Mouse (Mus musculus): ENCODE measurements around the gene Mturn. TPM values are rescaled to one million over a fixed set of nuclear protein-coding genes. Genes with fewer than 3 reads are reported as not detected.

The Mturn gene
- total and polyA plus RNA-seq, 2 experiments from 2014 or later: 72.5 to 148 TPM

GRCm38 (mm10) chr6:54726309-54726708 lies 44.9 kb downstream of the Mturn start:
- Histone ChIP-seq H3K36me3 (ENCODE audit: insufficient read depth, low read length) (no peaks in the 10 kb centered on the region), H3K9me3 (ENCODE audit: low read length) (no peaks in the 10 kb centered on the region), H3K27ac (no peak overlapping the region), H3K27me3 (ENCODE audit: insufficient read depth, low read length) (no peaks in the 10 kb centered on the region), H3K9ac (replicated peaks; ENCODE audit: low read length) (no peak overlapping the region), H3K4me1 (ENCODE audit: insufficient read depth, low read length) (no peaks in the 10 kb centered on the region), H3K4me3 (ENCODE audit: low read length) (no peak overlapping the region), H3K4me2 (ENCODE audit: low read depth, low read length) (no peak overlapping the region)
- ATAC-seq: no peak
- TF ChIP-seq CTCF (IDR thresholded peaks at IDR 0.05; ENCODE audit: low read depth): no peak
- WGBS: 92% methylated on average over 6 of the region's 6 CpGs
- DNase-seq (ENCODE audit: low spot score): no peak

GRCm38 (mm10) chr6:54726796-54727195 lies 45.4 kb downstream of the Mturn start:
- Histone ChIP-seq H3K27ac (no peak overlapping the region), H3K4me3 (ENCODE audit: low read length) (no peak overlapping the region), H3K4me2 (ENCODE audit: low read depth, low read length) (no peak overlapping the region), H3K27me3 (ENCODE audit: insufficient read depth, low read length) (no peaks in the 10 kb centered on the region), H3K4me1 (ENCODE audit: insufficient read depth, low read length) (no peaks in the 10 kb centered on the region), H3K9me3 (ENCODE audit: low read length) (no peaks in the 10 kb centered on the region), H3K36me3 (ENCODE audit: insufficient read depth, low read length) (no peaks in the 10 kb centered on the region), H3K9ac (replicated peaks; ENCODE audit: low read length) (no peak overlapping the region)
- 88% methylated on average over 6 of the region's 6 CpGs for WGBS
- no peak for DNase-seq (ENCODE audit: low spot score)
- ATAC-seq: no peak
- no peak for TF ChIP-seq CTCF (IDR thresholded peaks at IDR 0.05; ENCODE audit: low read depth)

DNA sequence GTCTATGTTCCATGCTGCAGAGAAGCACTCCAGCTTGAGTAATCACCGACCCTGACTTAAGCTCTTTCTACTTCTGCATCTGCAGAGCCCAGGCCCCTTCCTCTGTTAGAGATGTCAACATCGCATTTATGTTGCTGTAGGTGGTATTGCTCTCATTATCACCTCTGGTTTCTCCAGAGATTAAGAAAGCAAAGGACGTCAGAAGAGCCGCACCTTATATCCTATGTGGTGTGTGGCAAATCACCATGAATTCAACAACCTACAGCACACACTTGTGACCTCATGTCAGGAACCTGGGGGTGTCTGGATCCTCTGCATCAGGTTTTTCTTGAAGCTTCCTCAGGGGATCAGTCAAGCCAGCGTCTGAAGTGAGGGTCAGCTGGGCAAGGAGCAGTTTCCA lies 46.0 kb downstream of the Mturn start:
- no peaks in the 10 kb centered on the region for H3K27me3 ChIP-seq (ENCODE audit: insufficient read depth, low read length)
- no peak overlapping the region for H3K27ac ChIP-seq
- no peak overlapping the region for H3K9ac ChIP-seq (replicated peaks; ENCODE audit: low read length)
- no peak for DNase-seq (ENCODE audit: low spot score)
- H3K4me1 ChIP-seq (ENCODE audit: insufficient read depth, low read length): no peaks in the 10 kb centered on the region
- no peak overlapping the region for H3K4me2 ChIP-seq (ENCODE audit: low read depth, low read length)
- WGBS: 92% methylated on average over 5 of the region's 5 CpGs
- no peaks in the 10 kb centered on the region for H3K36me3 ChIP-seq (ENCODE audit: insufficient read depth, low read length)
- ATAC-seq: no peak
- TF ChIP-seq CTCF (IDR thresholded peaks at IDR 0.05; ENCODE audit: low read depth): no peak
- H3K4me3 ChIP-seq (ENCODE audit: low read length): no peak overlapping the region
- no peaks in the 10 kb centered on the region for H3K9me3 ChIP-seq (ENCODE audit: low read length)

GRCm38 (mm10) chr6:54729451-54730105 lies 48.2 kb downstream of the Mturn start:
- H3K4me2 ChIP-seq (ENCODE audit: low read depth, low read length): no peak overlapping the region
- 90% methylated on average over 2 of the region's 2 CpGs for WGBS
- no peaks in the 10 kb centered on the region for H3K36me3 ChIP-seq (ENCODE audit: insufficient read depth, low read length)
- no peaks in the 10 kb centered on the region for H3K27me3 ChIP-seq (ENCODE audit: insufficient read depth, low read length)
- no peak for ATAC-seq
- no peak overlapping the region for H3K4me3 ChIP-seq (ENCODE audit: low read length)
- H3K9ac ChIP-seq (replicated peaks; ENCODE audit: low read length): no peak overlapping the region
- TF ChIP-seq CTCF (IDR thresholded peaks at IDR 0.05; ENCODE audit: low read depth): no peak
- no peak for DNase-seq (ENCODE audit: low spot score)
- no peaks in the 10 kb centered on the region for H3K9me3 ChIP-seq (ENCODE audit: low read length)
- no peaks in the 10 kb centered on the region for H3K4me1 ChIP-seq (ENCODE audit: insufficient read depth, low read length)
- H3K27ac ChIP-seq: no peak overlapping the region

GRCm38 (mm10) chr6:54731726-54732125 lies 50.3 kb downstream of the Mturn start:
- Histone ChIP-seq H3K4me1 (ENCODE audit: insufficient read depth, low read length) (no peaks in the 10 kb centered on the region), H3K9ac (replicated peaks; ENCODE audit: low read length) (no peak overlapping the region), H3K9me3 (ENCODE audit: low read length) (no peaks in the 10 kb centered on the region), H3K4me3 (ENCODE audit: low read length) (no peak overlapping the region), H3K27me3 (ENCODE audit: insufficient read depth, low read length) (no peaks in the 10 kb centered on the region), H3K27ac (no peak overlapping the region), H3K36me3 (ENCODE audit: insufficient read depth, low read length) (no peaks in the 10 kb centered on the region), H3K4me2 (ENCODE audit: low read depth, low read length) (no peak overlapping the region)
- ATAC-seq: no peak
- TF ChIP-seq CTCF (IDR thresholded peaks at IDR 0.05; ENCODE audit: low read depth): no peak
- WGBS: 71% methylated on average over 3 of the region's 3 CpGs
- DNase-seq (ENCODE audit: low spot score): no peak

GRCm38 (mm10) chr6:54732721-54733120 lies 51.3 kb downstream of the Mturn start:
- ATAC-seq (no peak), DNase-seq (ENCODE audit: low spot score) (no peak)
- H3K27ac ChIP-seq: no peak overlapping the region
- no peak for TF ChIP-seq CTCF (IDR thresholded peaks at IDR 0.05; ENCODE audit: low read depth)
- H3K36me3 ChIP-seq (ENCODE audit: insufficient read depth, low read length): no peaks in the 10 kb centered on the region
- H3K4me3 ChIP-seq (ENCODE audit: low read length): no peak overlapping the region
- no peaks in the 10 kb centered on the region for H3K4me1 ChIP-seq (ENCODE audit: insufficient read depth, low read length)
- no peaks in the 10 kb centered on the region for H3K9me3 ChIP-seq (ENCODE audit: low read length)
- H3K27me3 ChIP-seq (ENCODE audit: insufficient read depth, low read length): no peaks in the 10 kb centered on the region
- H3K4me2 ChIP-seq (ENCODE audit: low read depth, low read length): no peak overlapping the region
- H3K9ac ChIP-seq (replicated peaks; ENCODE audit: low read length): no peak overlapping the region
- 58% methylated on average over 7 of the region's 7 CpGs for WGBS

- no peak overlapping the region for H3K4me3 ChIP-seq (ENCODE audit: low read length)
- no peaks in the 10 kb centered on the region for H3K4me1 ChIP-seq (ENCODE audit: insufficient read depth, low read length)
- no peak overlapping the region for H3K27ac ChIP-seq
- no peak overlapping the region for H3K9ac ChIP-seq (replicated peaks; ENCODE audit: low read length)
- TF ChIP-seq CTCF (IDR thresholded peaks at IDR 0.05; ENCODE audit: low read depth): no peak
- H3K36me3 ChIP-seq (ENCODE audit: insufficient read depth, low read length): no peaks in the 10 kb centered on the region
- no peak overlapping the region for H3K4me2 ChIP-seq (ENCODE audit: low read depth, low read length)
- ATAC-seq (no peak), DNase-seq (ENCODE audit: low spot score) (no peak)
- WGBS: 69% methylated on average over 9 of the region's 9 CpGs
- no peaks in the 10 kb centered on the region for H3K9me3 ChIP-seq (ENCODE audit: low read length)
- H3K27me3 ChIP-seq (ENCODE audit: insufficient read depth, low read length): no peaks in the 10 kb centered on the region
Observed at GRCm38 (mm10) chr6:54736126-54736525, 54.7 kb downstream of the Mturn start.

Measured in hindbrain, postnatal 0 days (tissue).